Mouse (Mus musculus) neural tube, embryonic 14.5 days (tissue): Measurements from ENCODE around the gene Sys1. TPM values are rescaled to one million over a fixed set of nuclear protein-coding genes. Genes with fewer than 3 reads are reported as not detected.

Experiments
- ATAC-seq: fragments of 200-750 bp; cut with Nextera tagmentation; 2 replicates; pipeline ENCODE4 v1.8.0; 2017; ENCODE audit warnings: low read depth, mild to moderate bottlenecking, moderate TSS enrichment, moderate library complexity
- H3K27ac ChIP-seq: fragments of 300-500 bp; sonication (generic); 2 replicates; pipeline ENCODE4 v1.5.1; 2014; ENCODE audit warnings: low read depth, mild to moderate bottlenecking, control low read depth, low read length, moderate library complexity, mixed read lengths
- H3K27me3 ChIP-seq: fragments of 300-500 bp; sonication (generic); 2 replicates; pipeline ENCODE4 v1.6.1; 2014; ENCODE audit warnings: low read length; ENCODE audit not compliant: control insufficient read depth, insufficient read depth
- H3K36me3 ChIP-seq: fragments of 300-500 bp; sonication (generic); 2 replicates; pipeline ENCODE4 v1.6.1; 2014; ENCODE audit warnings: low read length, mixed read lengths; ENCODE audit not compliant: control insufficient read depth, insufficient read depth
- H3K4me1 ChIP-seq: fragments of 300-500 bp; sonication (generic); 2 replicates; pipeline ENCODE4 v1.6.1; 2014; ENCODE audit warnings: low read length; ENCODE audit not compliant: control insufficient read depth, insufficient read depth
- H3K4me2 ChIP-seq: fragments of 300-500 bp; sonication (generic); 2 replicates; pipeline ENCODE4 v1.6.1; 2014; ENCODE audit warnings: mild to moderate bottlenecking, low read depth, low read length, control low read depth
- H3K4me3 ChIP-seq: fragments of 300-500 bp; sonication (generic); 2 replicates; pipeline ENCODE4 v1.5.1; 2014; ENCODE audit warnings: low read depth, low read length, control low read depth, mixed read lengths
- H3K9ac ChIP-seq: fragments of 300-500 bp; sonication (generic); replicated peaks from 2 replicates; pipeline ENCODE4 v1.6.1; 2014; ENCODE audit warnings: low read depth, mild to moderate bottlenecking, control low read depth, low read length, mixed read lengths
- H3K9me3 ChIP-seq: fragments of 300-500 bp; sonication (generic); 2 replicates; pipeline ENCODE4 v1.6.1; 2016; ENCODE audit warnings: low read length; ENCODE audit not compliant: control insufficient read depth
- WGBS: fragments of 180-500 bp; shearing (Covaris S2); extraction: QIAGEN DNeasy Blood & Tissue Kit; methylation state at CpG from one replicate; pipeline ENCODE4 v1.1.7; 2014; 5-methylcytosine and 5-hydroxymethylcytosine counted together
- polyA plus RNA-seq: library from polyadenylated mRNA; unstranded; fragments of >200 nt; fragmentation: Nextera tagmentation; extraction: Ambion mirVana; gene quantifications from 2 replicates; pipeline ENCODE4 v1.2.1, GENCODE M21; 2014

Sys1 gene
- polyA plus RNA-seq, 1 experiment from 2014 or later: 96.3 TPM

DNA sequence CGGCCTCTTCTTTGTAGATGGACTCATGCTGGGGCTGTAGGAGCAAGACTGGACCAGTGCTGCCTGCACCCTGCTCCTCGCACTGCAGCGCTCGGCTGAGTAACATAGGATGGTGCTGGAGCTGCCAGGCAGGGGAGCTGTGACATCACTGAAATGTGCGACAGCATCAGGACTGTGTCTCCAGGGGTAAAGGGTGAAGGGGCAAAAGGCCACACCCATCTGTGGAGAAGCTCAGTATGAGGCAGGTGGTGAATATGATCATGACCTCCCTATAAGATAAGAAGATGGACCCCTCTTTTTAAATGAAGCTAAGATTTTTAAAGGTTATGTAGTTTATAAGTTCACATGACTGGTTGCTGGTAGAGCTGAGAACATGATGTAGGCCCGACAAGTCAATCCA is 16.9 kb downstream of the Sys1 start, which contains the start of gene Trp53tg5:
Gene Trp53tg5 (minus strand): TSS at position 101 of the 400 bp plus-strand sequence.
- H3K27me3 ChIP-seq: no peaks in the 10 kb centered on the region
- H3K4me1 ChIP-seq: no peaks in the 10 kb centered on the region

DNA sequence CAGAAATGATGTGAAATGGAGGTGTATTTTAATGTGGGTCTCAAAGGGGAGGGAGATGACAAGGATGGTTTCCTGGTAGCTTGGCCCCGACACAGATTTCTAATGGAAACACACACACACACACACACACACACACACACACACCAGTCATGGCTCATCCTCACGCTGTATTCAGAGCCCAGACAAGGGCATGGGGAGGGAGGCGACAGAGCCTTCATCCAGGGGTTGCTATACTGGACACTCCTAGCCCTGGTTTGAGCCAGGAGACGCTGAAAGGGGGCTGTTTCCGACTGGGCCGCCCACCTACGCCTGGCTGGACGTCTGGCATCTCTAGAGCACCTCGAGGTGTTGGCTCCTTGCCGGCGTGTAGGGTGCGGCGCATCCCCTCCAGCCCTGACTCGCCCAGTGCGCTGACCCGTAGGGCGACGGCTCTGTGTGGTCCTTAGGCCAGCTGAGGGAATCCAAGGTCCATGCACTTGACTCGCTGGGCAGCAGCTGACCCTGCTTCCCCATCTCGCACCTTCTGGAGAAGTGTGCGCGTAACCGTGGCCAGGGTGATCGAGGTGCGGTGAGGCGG is 29.0 kb downstream of the Sys1 start, which contains the start of gene Dbndd2:
Gene Dbndd2 (plus strand): TSS at position 426 of the 577 bp plus-strand sequence.
- Histone ChIP-seq H3K27ac (no peak within 1 kb of the TSS; the same call in 1 of the 2 replicates), H3K4me1 (0 out of 2 replicates have a peak, but pooled peaks cover 3% of the 10 kb centered on the region), H3K4me3 (peak within 1 kb of the TSS; percentile 63), H3K27me3 (0 out of 2 replicates have a peak, but pooled peaks cover 3% of the 10 kb centered on the region), H3K36me3 (0 out of 2 replicates have a peak, but pooled peaks cover 7% of the 10 kb centered on the region), H3K9me3 (no peaks in the 10 kb centered on the region), H3K4me2 (peak within 1 kb of the TSS; percentile 99), H3K9ac (peak within 1 kb of the TSS; percentile 64)
- ATAC-seq: peak; percentile 35
- under 1% methylated on average over 26 of the region's 26 CpGs for WGBS

More for the DNA sequence above, 16.9 kb downstream of the Sys1 start, which contains the start of gene Trp53tg5:
- Histone ChIP-seq H3K4me2 (no peak within 1 kb of the TSS), H3K9me3 (no peaks in the 10 kb centered on the region), H3K9ac (no peak within 1 kb of the TSS), H3K4me3 (no peak within 1 kb of the TSS), H3K36me3 (peaks cover 16% of the 10 kb centered on the region; the same call in 1 of the 2 replicates), H3K27ac (no peak within 1 kb of the TSS)
- ATAC-seq: no peak
- 82% methylated on average over 6 of the region's 6 CpGs for WGBS

GRCm38 (mm10) chr2:164486258-164487114 is 29.7 kb downstream of the Sys1 start:
- Histone ChIP-seq H3K27ac (no peak overlapping the region; the same call in 1 of the 2 replicates), H3K27me3 (0 out of 2 replicates have a peak, but pooled peaks cover 3% of the 10 kb centered on the region), H3K9me3 (no peaks in the 10 kb centered on the region), H3K4me1 (0 out of 2 replicates have a peak, but pooled peaks cover 3% of the 10 kb centered on the region), H3K36me3 (0 out of 2 replicates have a peak, but pooled peaks cover 10% of the 10 kb centered on the region), H3K9ac (peak overlapping the region; percentile 64), H3K4me3 (peak overlapping the region; percentile 63), H3K4me2 (peak overlapping the region; percentile 99)
- under 1% methylated on average over 79 of the region's 90 CpGs for WGBS
- ATAC-seq: peak; percentile 68

GRCm38 (mm10) chr2:164487115-164487527 is 30.4 kb downstream of the Sys1 start:
- 12% methylated on average over 11 of the region's 11 CpGs for WGBS
- no peak; the same call in 1 of the 2 replicates for ATAC-seq
- 0 out of 2 replicates have a peak, but pooled peaks cover 3% of the 10 kb centered on the region for H3K27me3 ChIP-seq
- H3K27ac ChIP-seq: no peak overlapping the region; the same call in 1 of the 2 replicates
- H3K4me1 ChIP-seq: 0 out of 2 replicates have a peak, but pooled peaks cover 3% of the 10 kb centered on the region
- peak overlapping the region; percentile 63 for H3K4me3 ChIP-seq
- H3K9me3 ChIP-seq: no peaks in the 10 kb centered on the region
- H3K36me3 ChIP-seq: 0 out of 2 replicates have a peak, but pooled peaks cover 10% of the 10 kb centered on the region
- H3K9ac ChIP-seq: peak overlapping the region; percentile 64
- peak overlapping the region; percentile 99 for H3K4me2 ChIP-seq

DNA sequence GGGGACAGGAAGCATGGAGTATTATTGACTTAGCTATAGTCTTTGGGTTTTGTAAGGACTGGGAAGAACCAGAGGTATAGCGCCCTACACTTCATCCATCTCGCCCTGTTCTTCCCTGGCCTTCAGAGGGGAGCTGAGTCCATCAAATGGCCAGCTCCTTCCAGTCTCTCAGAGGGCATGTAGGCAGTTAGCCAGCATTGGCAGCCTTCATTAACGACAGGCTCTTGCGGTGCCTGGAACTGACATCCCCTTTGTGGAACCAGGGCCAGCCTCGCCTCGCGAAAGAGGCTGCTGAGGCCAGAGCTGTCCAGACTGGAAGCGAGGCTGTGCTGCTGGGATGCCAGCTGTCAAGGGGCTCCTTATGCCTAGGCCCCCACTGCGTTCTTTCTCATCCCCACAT is 31.0 kb downstream of the Sys1 start:
- Histone ChIP-seq H3K4me3 (no peak overlapping the region), H3K36me3 (0 out of 2 replicates have a peak, but pooled peaks cover 10% of the 10 kb centered on the region), H3K4me1 (0 out of 2 replicates have a peak, but pooled peaks cover 3% of the 10 kb centered on the region), H3K27me3 (0 out of 2 replicates have a peak, but pooled peaks cover 3% of the 10 kb centered on the region), H3K4me2 (0 out of 2 replicates have a peak overlapping the region, but pooled peaks have one; percentile 6), H3K27ac (no peak overlapping the region), H3K9me3 (no peaks in the 10 kb centered on the region), H3K9ac (no peak overlapping the region)
- WGBS: 53% methylated on average over 9 of the region's 9 CpGs
- ATAC-seq: no peak

DNA sequence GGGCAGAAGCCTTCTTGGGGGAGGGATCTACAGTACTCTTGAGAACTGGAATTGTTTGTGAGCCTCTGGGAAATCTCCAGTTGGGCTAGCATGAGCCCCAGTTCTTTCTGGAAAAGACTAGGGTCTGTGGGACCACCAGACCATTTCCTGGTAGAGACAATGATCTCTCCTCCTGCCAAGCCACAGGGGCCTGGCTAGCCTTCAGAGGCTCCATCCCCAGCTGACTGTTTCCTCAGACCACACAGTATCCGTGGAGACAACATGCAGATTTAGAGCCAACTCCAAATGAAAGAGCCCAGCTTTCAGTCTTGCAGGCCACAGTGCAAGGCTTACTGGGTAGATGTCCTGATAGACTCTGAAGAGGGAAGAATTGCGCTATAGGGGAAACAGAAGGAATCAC is 37.4 kb downstream of the Sys1 start:
- H3K27me3 ChIP-seq: no peaks in the 10 kb centered on the region
- H3K9me3 ChIP-seq: no peaks in the 10 kb centered on the region
- 53% methylated on average over 2 of the region's 2 CpGs for WGBS
- no peak for ATAC-seq
- H3K4me1 ChIP-seq: peaks cover 11% of the 10 kb centered on the region
- 0 out of 2 replicates have a peak, but pooled peaks cover 10% of the 10 kb centered on the region for H3K36me3 ChIP-seq
- H3K27ac ChIP-seq: no peak overlapping the region
- H3K9ac ChIP-seq: no peak overlapping the region
- H3K4me3 ChIP-seq: no peak overlapping the region
- no peak overlapping the region for H3K4me2 ChIP-seq

GRCm38 (mm10) chr2:164496331-164496730 is 39.6 kb downstream of the Sys1 start:
- H3K36me3 ChIP-seq: no peaks in the 10 kb centered on the region
- H3K4me2 ChIP-seq: 0 out of 2 replicates have a peak overlapping the region, but pooled peaks have one; percentile 87
- H3K4me3 ChIP-seq: no peak overlapping the region
- no peaks in the 10 kb centered on the region for H3K27me3 ChIP-seq
- H3K27ac ChIP-seq: no peak overlapping the region
- H3K4me1 ChIP-seq: peaks cover 11% of the 10 kb centered on the region
- no peaks in the 10 kb centered on the region for H3K9me3 ChIP-seq
- WGBS: 64% methylated on average over 1 of the region's 1 CpGs
- ATAC-seq: no peak
- no peak overlapping the region for H3K9ac ChIP-seq

DNA sequence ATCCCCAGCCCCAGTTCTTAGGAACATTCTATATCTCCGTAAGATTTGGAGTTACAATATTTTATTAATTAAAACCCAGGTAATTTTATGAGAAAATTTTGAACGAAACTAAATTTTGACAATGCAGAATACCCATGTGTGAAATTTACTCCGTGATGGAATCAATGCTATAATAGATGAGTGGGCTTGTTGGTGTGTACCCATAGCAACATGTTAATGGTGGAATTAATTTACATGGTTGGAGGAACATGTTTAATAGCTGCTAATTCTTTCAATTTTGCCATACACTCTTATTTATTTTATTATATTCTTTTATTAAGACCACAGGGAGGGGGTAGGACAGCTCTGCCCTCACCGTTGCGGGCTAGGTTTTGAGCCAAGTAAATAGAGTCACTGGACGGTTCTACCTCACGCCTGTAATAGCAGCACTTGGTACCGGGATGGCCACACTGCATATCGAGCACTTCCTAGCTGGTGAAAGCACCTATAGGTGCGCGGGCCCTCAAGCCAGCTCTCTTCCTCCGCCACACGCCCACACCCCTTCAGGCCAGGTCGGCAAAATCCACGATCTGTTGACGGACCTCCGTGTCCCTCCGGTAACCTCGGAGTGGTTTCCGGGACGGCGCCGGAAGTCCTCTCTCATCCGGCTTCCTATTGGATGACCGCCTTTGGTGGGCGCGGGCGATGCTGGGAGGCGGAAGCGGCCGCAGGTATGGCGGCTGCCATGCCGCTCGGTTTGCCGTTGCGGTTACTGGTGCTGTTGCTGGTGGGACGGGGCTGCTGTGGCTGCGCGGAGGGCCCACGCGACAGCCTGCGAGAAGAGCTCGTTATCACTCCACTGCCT is 40.3 kb downstream of the Sys1 start, which contains the start of gene Pigt:
Gene Pigt (plus strand): TSS at position 674 of the 844 bp plus-strand sequence.
- Histone ChIP-seq H3K4me1 (peaks cover 11% of the 10 kb centered on the region), H3K9ac (peak within 1 kb of the TSS; percentile 67), H3K27ac (peak within 1 kb of the TSS; percentile 72), H3K27me3 (no peaks in the 10 kb centered on the region), H3K36me3 (no peaks in the 10 kb centered on the region), H3K9me3 (no peaks in the 10 kb centered on the region), H3K4me2 (peak within 1 kb of the TSS; percentile 87), H3K4me3 (peak within 1 kb of the TSS; percentile 82)
- 4% methylated on average over 43 of the region's 43 CpGs for WGBS
- ATAC-seq: peak; percentile 97
